Mouse (Mus musculus) forebrain, embryonic 12.5 days (tissue): Measurements from ENCODE around the gene Dyrk1a. TPM values are rescaled to one million over a fixed set of nuclear protein-coding genes. Genes with fewer than 3 reads are reported as not detected.

ENCODE experiments used
- ATAC-seq: fragments of 200-750 bp; cut with Nextera tagmentation; 2 replicates; pipeline ENCODE4 v1.8.0; 2017; ENCODE audit warnings: moderate TSS enrichment; ENCODE audit not compliant: low FRiP score
- H3K27ac ChIP-seq: fragments of 300-500 bp; sonication (generic); 2 replicates; pipeline ENCODE4 v1.5.1; 2016; ENCODE audit warnings: mild to moderate bottlenecking
- H3K27me3 ChIP-seq: fragments of 300-500 bp; sonication (generic); 2 replicates; pipeline ENCODE4 v1.6.1; 2016; ENCODE audit warnings: mild to moderate bottlenecking
- H3K36me3 ChIP-seq: fragments of 300-500 bp; sonication (generic); replicated peaks from 2 replicates; pipeline ENCODE4 v1.6.1; 2016; ENCODE audit warnings: mild to moderate bottlenecking
- H3K4me1 ChIP-seq: fragments of 300-500 bp; sonication (generic); 2 replicates; pipeline ENCODE4 v1.6.1; 2016
- H3K4me2 ChIP-seq: fragments of 300-500 bp; sonication (generic); 2 replicates; pipeline ENCODE4 v1.6.1; 2016; ENCODE audit warnings: mild to moderate bottlenecking, moderate library complexity
- H3K4me3 ChIP-seq: fragments of 300-500 bp; sonication (generic); replicated peaks from 2 replicates; pipeline ENCODE4 v1.5.1; 2016; ENCODE audit warnings: mild to moderate bottlenecking
- H3K9ac ChIP-seq: fragments of 300-500 bp; sonication (generic); 2 replicates; pipeline ENCODE4 v1.6.1; 2016; ENCODE audit warnings: mild to moderate bottlenecking
- H3K9me3 ChIP-seq: fragments of 300-500 bp; sonication (generic); 2 replicates; pipeline ENCODE4 v1.6.1; 2016
- WGBS: fragments of 180-500 bp; shearing (Covaris S2); methylation state at CpG from one replicate; pipeline ENCODE4 v1.1.7; 2016; 5-methylcytosine and 5-hydroxymethylcytosine counted together
- polyA plus RNA-seq: library from polyadenylated mRNA; unstranded; fragments of >200 nt; fragmentation: Nextera tagmentation; extraction: Ambion mirVana; gene quantifications from 2 replicates; pipeline ENCODE4 v1.2.1, GENCODE M21; 2016

Dyrk1a gene
- polyA plus RNA-seq, 1 experiment from 2014 or later = 12.0 TPM

GRCm38 (mm10) chr16:94602188-94602587, 32.4 kb downstream of the Dyrk1a start:
- no peak overlapping the region for H3K9ac ChIP-seq
- H3K27ac ChIP-seq = no peak overlapping the region
- H3K4me2 ChIP-seq = no peak overlapping the region
- no peak overlapping the region for H3K4me3 ChIP-seq
- WGBS = 92% methylated on average over 1 of the region's 1 CpGs
- H3K4me1 ChIP-seq = peaks cover 49% of the 10 kb centered on the region
- H3K9me3 ChIP-seq = no peaks in the 10 kb centered on the region
- no peak for ATAC-seq
- no peaks in the 10 kb centered on the region for H3K36me3 ChIP-seq
- no peaks in the 10 kb centered on the region for H3K27me3 ChIP-seq

GRCm38 (mm10) chr16:94602730-94603129, 32.9 kb downstream of the Dyrk1a start:
- no peak for ATAC-seq
- peaks cover 45% of the 10 kb centered on the region for H3K4me1 ChIP-seq

GRCm38 (mm10) chr16:94606169-94606568, 36.4 kb downstream of the Dyrk1a start:
- no peak for ATAC-seq
- Histone ChIP-seq H3K4me2 (no peak overlapping the region), H3K27ac (no peak overlapping the region), H3K9me3 (no peaks in the 10 kb centered on the region), H3K36me3 (no peaks in the 10 kb centered on the region), H3K9ac (no peak overlapping the region), H3K4me3 (no peak overlapping the region), H3K27me3 (no peaks in the 10 kb centered on the region), H3K4me1 (peaks cover 22% of the 10 kb centered on the region)
- 79% methylated on average over 1 of the region's 1 CpGs for WGBS

More at GRCm38 (mm10) chr16:94602730-94603129, 32.9 kb downstream of the Dyrk1a start:
- 65% methylated on average over 4 of the region's 4 CpGs for WGBS
- H3K27ac ChIP-seq = no peak overlapping the region
- H3K36me3 ChIP-seq = no peaks in the 10 kb centered on the region
- H3K9ac ChIP-seq = no peak overlapping the region
- H3K4me2 ChIP-seq = no peak overlapping the region
- H3K9me3 ChIP-seq = no peaks in the 10 kb centered on the region
- no peak overlapping the region for H3K4me3 ChIP-seq
- H3K27me3 ChIP-seq = no peaks in the 10 kb centered on the region

GRCm38 (mm10) chr16:94607468-94607867, 37.7 kb downstream of the Dyrk1a start:
- H3K9me3 ChIP-seq = no peaks in the 10 kb centered on the region
- no peak overlapping the region for H3K4me2 ChIP-seq
- WGBS = 68% methylated on average over 1 of the region's 1 CpGs
- no peaks in the 10 kb centered on the region; the same call in 1 of the 2 replicates for H3K36me3 ChIP-seq
- no peaks in the 10 kb centered on the region for H3K27me3 ChIP-seq
- H3K27ac ChIP-seq = no peak overlapping the region
- H3K4me1 ChIP-seq = peaks cover 10% of the 10 kb centered on the region
- no peak overlapping the region for H3K9ac ChIP-seq
- no peak for ATAC-seq
- no peak overlapping the region for H3K4me3 ChIP-seq

DNA sequence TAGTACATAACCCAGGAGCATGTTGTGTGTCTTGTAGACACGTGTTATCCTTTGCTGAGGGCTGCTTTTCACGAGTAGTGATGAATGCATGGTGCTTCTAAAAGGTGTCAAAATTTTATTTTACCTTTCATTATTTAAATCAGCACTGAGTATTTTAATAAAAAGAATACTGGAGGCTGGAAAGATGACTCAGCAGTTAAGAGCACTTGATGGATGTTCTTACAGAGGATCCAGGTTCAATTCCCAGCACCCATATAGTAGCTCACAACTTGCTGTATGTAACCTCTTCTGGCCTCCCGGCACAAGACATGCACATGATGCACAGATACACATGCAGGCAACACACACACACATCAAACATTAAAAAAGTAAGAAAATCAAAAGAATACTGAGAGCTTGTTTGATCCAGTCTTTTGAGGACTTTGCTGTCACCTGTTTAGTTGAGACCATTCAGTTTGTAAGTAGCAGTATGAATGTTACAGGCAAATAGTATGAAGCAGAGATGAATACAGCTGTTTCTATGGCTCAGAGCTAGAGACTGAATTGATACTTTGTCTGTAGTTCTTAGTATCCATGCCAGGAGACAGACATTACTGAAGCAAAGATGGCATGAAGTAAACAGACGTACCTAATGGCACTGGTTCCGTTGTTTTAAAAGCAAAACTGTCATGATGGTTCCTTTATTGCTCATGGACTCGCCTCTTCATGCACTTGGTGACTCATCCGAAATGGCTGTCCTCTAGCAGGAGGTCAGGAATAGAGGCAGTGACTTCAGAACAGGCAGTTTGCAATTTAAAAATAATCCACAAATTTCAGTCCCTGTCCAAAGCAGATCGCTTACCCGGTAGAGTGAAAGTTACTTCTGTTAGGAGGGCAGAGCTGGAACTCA, 39.1 kb downstream of the Dyrk1a start:
- Histone ChIP-seq H3K4me2 (no peak overlapping the region), H3K9me3 (no peaks in the 10 kb centered on the region), H3K27me3 (no peaks in the 10 kb centered on the region), H3K4me1 (no peaks in the 10 kb centered on the region), H3K4me3 (no peak overlapping the region), H3K9ac (no peak overlapping the region), H3K36me3 (no peaks in the 10 kb centered on the region; the same call in 1 of the 2 replicates), H3K27ac (no peak overlapping the region)
- no peak for ATAC-seq
- 92% methylated on average over 9 of the region's 9 CpGs for WGBS

DNA sequence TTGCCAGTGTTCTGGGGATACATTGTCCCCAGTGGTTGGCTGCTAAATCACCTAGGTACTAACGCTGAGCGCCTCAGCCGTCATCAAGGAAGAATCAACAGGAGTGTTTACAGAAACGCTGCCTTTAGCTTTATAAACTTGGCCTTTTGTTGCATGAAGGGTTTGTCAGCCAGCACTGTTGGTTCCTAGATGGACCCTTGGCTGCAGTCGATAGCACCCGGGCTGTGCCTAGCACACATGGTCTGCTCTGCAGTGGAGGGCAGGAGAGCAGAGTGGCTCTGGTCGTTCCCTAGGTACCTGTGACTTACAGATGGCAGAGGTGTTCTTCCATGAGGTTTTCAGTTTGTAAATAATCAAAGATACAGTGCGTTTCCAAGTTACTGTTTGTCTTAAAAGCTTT, 42.8 kb downstream of the Dyrk1a start:
- Histone ChIP-seq H3K9ac (no peak overlapping the region), H3K4me1 (no peaks in the 10 kb centered on the region), H3K27ac (no peak overlapping the region), H3K36me3 (peaks cover 4% of the 10 kb centered on the region), H3K27me3 (no peaks in the 10 kb centered on the region), H3K4me2 (no peak overlapping the region), H3K9me3 (no peaks in the 10 kb centered on the region), H3K4me3 (no peak overlapping the region)
- WGBS = 86% methylated on average over 8 of the region's 8 CpGs
- no peak for ATAC-seq

DNA sequence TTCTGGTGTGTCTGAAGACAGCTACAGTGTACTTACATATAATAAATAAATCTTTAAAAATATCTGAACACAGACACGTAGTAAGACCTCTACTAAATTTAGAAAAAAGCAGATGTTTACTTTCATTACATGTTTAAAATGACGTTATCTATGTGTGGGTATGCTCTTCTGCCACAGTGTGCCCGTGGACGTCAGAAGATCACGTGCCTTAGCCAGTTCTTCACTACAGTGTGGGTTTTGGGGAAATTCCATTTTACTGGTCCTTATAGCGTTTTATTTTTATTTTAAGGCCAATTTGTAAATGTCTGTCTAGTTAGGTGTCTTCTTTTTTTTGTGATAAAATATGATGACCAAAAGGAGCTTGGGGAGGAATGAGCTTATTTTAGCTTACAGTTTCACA, 47.4 kb downstream of the Dyrk1a start:
- H3K4me3 ChIP-seq = no peak overlapping the region
- peaks cover 11% of the 10 kb centered on the region for H3K36me3 ChIP-seq
- H3K27me3 ChIP-seq = no peaks in the 10 kb centered on the region
- WGBS = 94% methylated on average over 6 of the region's 6 CpGs
- no peak for ATAC-seq
- H3K9ac ChIP-seq = no peak overlapping the region
- H3K4me1 ChIP-seq = peaks cover 4% of the 10 kb centered on the region; the same call in 1 of the 2 replicates
- H3K9me3 ChIP-seq = no peaks in the 10 kb centered on the region
- no peak overlapping the region for H3K27ac ChIP-seq
- H3K4me2 ChIP-seq = no peak overlapping the region

DNA sequence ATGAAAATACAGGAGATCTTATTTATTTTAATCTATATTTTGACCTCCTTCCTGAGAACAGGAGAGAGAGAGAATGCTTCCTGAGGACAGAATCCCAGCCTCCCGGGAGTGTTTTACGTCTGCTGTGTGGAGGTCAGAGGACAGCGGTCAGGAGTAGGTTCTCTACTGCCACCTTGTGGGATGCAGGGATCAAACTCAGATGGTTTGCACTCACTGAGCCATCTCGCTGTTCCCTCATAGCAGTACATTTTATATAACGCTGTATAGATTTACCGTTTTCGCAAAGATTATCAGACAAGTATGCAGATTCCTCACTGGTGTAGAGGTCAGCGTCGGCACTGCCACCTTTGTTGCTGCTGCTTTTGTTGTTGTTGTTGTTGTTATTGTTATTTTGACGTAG, 48.7 kb downstream of the Dyrk1a start:
- Histone ChIP-seq H3K9ac (no peak overlapping the region), H3K9me3 (no peaks in the 10 kb centered on the region), H3K4me2 (no peak overlapping the region), H3K27ac (no peak overlapping the region), H3K4me3 (no peak overlapping the region), H3K4me1 (peaks cover 4% of the 10 kb centered on the region; the same call in 1 of the 2 replicates), H3K36me3 (peaks cover 11% of the 10 kb centered on the region), H3K27me3 (no peaks in the 10 kb centered on the region)
- 55% methylated on average over 10 of the region's 10 CpGs for WGBS
- ATAC-seq = no peak; the same call in 1 of the 2 replicates

GRCm38 (mm10) chr16:94619301-94619700, 49.5 kb downstream of the Dyrk1a start:
- Histone ChIP-seq H3K4me3 (no peak overlapping the region), H3K36me3 (peaks cover 11% of the 10 kb centered on the region), H3K9me3 (no peaks in the 10 kb centered on the region), H3K27ac (no peak overlapping the region), H3K4me1 (peaks cover 4% of the 10 kb centered on the region; the same call in 1 of the 2 replicates), H3K9ac (no peak overlapping the region), H3K4me2 (no peak overlapping the region), H3K27me3 (no peaks in the 10 kb centered on the region)
- 92% methylated on average over 5 of the region's 5 CpGs for WGBS
- ATAC-seq = no peak

- Histone ChIP-seq H3K36me3 (peaks cover 4% of the 10 kb centered on the region), H3K9me3 (no peaks in the 10 kb centered on the region), H3K27ac (no peak overlapping the region), H3K4me1 (peaks cover 24% of the 10 kb centered on the region), H3K4me2 (no peak overlapping the region), H3K27me3 (no peaks in the 10 kb centered on the region), H3K4me3 (no peak overlapping the region), H3K9ac (no peak overlapping the region)
- 89% methylated on average over 4 of the region's 4 CpGs for WGBS
- no peak for ATAC-seq
Observed at GRCm38 (mm10) chr16:94624871-94625270, 55.1 kb downstream of the Dyrk1a start.

- no peak for ATAC-seq
- H3K4me1 ChIP-seq = peaks cover 24% of the 10 kb centered on the region
- H3K4me2 ChIP-seq = no peak overlapping the region
- H3K9ac ChIP-seq = no peak overlapping the region
- 91% methylated on average over 7 of the region's 7 CpGs for WGBS
- no peaks in the 10 kb centered on the region for H3K27me3 ChIP-seq
- H3K9me3 ChIP-seq = no peaks in the 10 kb centered on the region
- H3K4me3 ChIP-seq = no peak overlapping the region
- H3K36me3 ChIP-seq = no peaks in the 10 kb centered on the region; the same call in 1 of the 2 replicates
- H3K27ac ChIP-seq = no peak overlapping the region
Observed at GRCm38 (mm10) chr16:94625639-94626038, 55.8 kb downstream of the Dyrk1a start.

DNA sequence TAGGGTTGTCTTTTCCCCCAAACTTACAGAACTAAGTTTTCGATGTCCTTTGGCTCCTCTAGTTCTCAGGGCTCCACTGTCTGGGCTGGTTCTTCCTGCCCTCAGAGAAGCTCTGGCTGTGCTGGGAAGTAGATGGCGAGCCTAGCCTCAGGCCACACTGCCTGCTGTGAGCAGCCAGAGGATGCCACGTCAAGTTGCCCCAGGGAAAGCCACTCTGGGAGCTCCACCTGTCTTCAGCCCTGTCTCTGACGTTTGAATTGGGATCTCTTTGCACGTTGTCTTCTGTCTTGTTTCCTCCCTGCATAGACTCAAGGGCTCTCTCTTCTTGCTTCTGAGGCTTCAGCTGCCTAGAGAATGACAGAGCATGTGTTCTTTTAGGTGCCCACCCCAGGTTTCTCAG, 57.9 kb downstream of the Dyrk1a start:
- no peak overlapping the region for H3K9ac ChIP-seq
- H3K27me3 ChIP-seq = no peaks in the 10 kb centered on the region
- no peak overlapping the region for H3K4me3 ChIP-seq
- WGBS = 49% methylated on average over 5 of the region's 5 CpGs
- ATAC-seq = no peak
- no peaks in the 10 kb centered on the region; the same call in 1 of the 2 replicates for H3K36me3 ChIP-seq
- H3K9me3 ChIP-seq = no peaks in the 10 kb centered on the region
- no peak overlapping the region for H3K27ac ChIP-seq
- peaks cover 34% of the 10 kb centered on the region for H3K4me1 ChIP-seq
- no peak overlapping the region for H3K4me2 ChIP-seq
